Mouse (Mus musculus): ENCODE measurements around the gene Zfp335.

DNA sequence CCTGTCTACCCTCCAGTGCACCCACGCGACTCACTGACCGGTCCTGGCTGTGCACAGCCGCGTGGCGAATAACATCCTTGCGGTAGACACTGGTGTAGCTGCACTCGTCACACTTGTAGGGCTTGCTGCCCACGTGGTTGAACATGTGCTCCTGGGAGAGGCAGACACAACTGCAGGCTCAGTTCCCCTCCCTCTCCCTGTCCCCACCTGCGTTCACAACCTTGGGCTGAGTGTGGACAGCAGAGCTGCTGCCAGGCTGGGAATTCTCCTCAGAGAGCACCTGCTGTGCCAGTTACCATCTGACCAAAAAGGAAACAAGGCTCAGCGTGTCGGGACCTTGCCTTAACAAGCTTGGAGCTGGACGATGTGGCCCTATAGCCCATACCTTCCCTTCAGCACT, 10.2 kb downstream of the Zfp335 start:
- TF ChIP-seq ZMIZ1 (IDR thresholded peaks at IDR 0.05; ENCODE audit: low read depth, low read length) (no peak), CTCF (conservative IDR thresholded peaks at IDR 0.05 in 1 of 2, IDR thresholded peaks at IDR 0.05 in 1 of 2; ENCODE audit: low read depth in 2 of 2, low read length in 2 of 2) (no peak), SMC3 (IDR thresholded peaks at IDR 0.05; ENCODE audit: low read depth, low read length) (no peak), POLR2A (IDR thresholded peaks at IDR 0.05; ENCODE audit: low read depth, low read length) (no peak), E2F4 (IDR thresholded peaks at IDR 0.05; ENCODE audit: insufficient replicate concordance, low read depth, low read length) (no peak), ELF1 (IDR thresholded peaks at IDR 0.05; ENCODE audit: low read depth, low read length) (no peak), POLR2AphosphoS2 (IDR thresholded peaks at IDR 0.05; ENCODE audit: low read depth, low read length) (no peak), CHD2 (IDR thresholded peaks at IDR 0.05; ENCODE audit: low read length) (no peak), TCF12 (IDR thresholded peaks at IDR 0.05; ENCODE audit: low read depth, low read length) (no peak), UBTF (IDR thresholded peaks at IDR 0.05; ENCODE audit: low read depth, low read length) (no peak), CHD1 (IDR thresholded peaks at IDR 0.05; ENCODE audit: low read depth, low read length) (no peak), HCFC1 (IDR thresholded peaks at IDR 0.05; ENCODE audit: low read depth, low read length) (no peak), EP300 (IDR thresholded peaks at IDR 0.05; ENCODE audit: low read length) (no peak), KAT2A (IDR thresholded peaks at IDR 0.05; ENCODE audit: insufficient replicate concordance, low read length) (no peak)
